Mouse (Mus musculus): Measurements from ENCODE around the gene Atp13a5.

Gene Atp13a5

GRCm38 (mm10) chr16:29204875-29205274 is 173.7 kb downstream of the Atp13a5 start:
- DNase-seq (ENCODE audit: low spot score), result no peak

GRCm38 (mm10) chr16:29201146-29201545 is 177.4 kb downstream of the Atp13a5 start:
- DNase-seq (ENCODE audit: low spot score), result no peak

GRCm38 (mm10) chr16:29198461-29198860 is 180.1 kb downstream of the Atp13a5 start:
- no peak for DNase-seq (ENCODE audit: low spot score)

GRCm38 (mm10) chr16:29195156-29195555 is 183.4 kb downstream of the Atp13a5 start:
- DNase-seq (ENCODE audit: low spot score), result no peak

- DNase-seq (ENCODE audit: low spot score), result no peak
These were observed 184.6 kb downstream of the Atp13a5 start for GRCm38 (mm10) chr16:29193981-29194380.

- DNase-seq (ENCODE audit: low spot score), result no peak
These were observed 185.6 kb downstream of the Atp13a5 start for GRCm38 (mm10) chr16:29192911-29193310.

Data from ovary, postnatal 14 days (tissue).